Mouse (Mus musculus) heart, postnatal 36 days (tissue): Measurements from ENCODE around the gene Lmntd1. TPM values are rescaled to one million over a fixed set of nuclear protein-coding genes. Genes with fewer than 3 reads are reported as not detected.

ENCODE experiments used
- DNase-seq, 2 experiments: peaks; one replicate each; pipeline ENCODE4 v3.0.0; 2021 to 2022
- intact Hi-C: fragments of 180-260 bp; cut with DNase I; formaldehyde crosslinking; loops from one replicate; pipeline ENCODE4 v1.15.1; 2025
- total RNA-seq, 2 experiments: library from RNA; stranded (reverse); gene quantifications; 2 replicates each; pipeline ENCODE4 v1.2.3; 2021

Gene Lmntd1
- total RNA-seq, 2 experiments from 2014 or later, result 1.2 to 2.5 TPM

DNA sequence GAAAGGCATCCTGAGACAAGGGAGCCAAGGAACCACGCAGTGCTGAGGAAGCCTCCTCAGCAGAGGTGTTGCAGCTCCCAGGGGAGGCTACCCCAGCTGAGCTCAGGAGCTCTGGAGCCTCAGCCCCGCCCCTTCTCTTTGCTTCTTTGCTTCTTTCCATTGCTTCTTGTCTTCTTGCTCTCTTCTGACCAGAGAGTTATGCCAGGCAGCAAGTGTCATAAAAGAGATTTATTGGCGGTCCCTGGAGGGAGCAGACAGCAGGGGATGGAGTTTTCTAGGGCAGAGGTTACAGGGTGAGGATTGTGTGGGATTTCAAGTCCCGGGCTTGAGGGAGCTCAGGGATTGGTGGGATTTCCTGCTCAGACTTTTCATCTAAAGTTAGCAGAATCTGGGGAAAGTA lies 213.0 kb downstream of the Lmntd1 start:
- intact Hi-C loops, result no loop called here
- DNase-seq, result no peak

DNA sequence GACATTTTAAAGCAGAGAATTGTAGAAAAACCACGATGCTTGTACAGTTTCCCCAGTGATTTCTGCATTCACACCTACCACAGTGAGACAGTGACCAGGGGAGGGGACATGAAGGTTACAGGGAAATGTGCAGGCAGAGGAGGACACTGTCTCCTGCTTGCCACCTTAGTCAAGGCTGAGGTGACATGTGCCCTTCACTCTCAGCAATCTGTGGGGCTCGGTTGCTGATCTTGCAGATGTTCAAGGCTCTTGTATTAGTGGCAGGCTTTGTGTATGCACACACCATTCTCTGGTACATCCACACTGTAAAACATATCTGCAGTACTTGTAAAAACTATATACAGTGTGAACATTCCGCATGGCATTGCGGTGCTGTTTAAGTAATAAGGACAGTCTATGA lies 216.2 kb downstream of the Lmntd1 start:
- DNase-seq, result no peak
- intact Hi-C loops, result no loop called here

DNA sequence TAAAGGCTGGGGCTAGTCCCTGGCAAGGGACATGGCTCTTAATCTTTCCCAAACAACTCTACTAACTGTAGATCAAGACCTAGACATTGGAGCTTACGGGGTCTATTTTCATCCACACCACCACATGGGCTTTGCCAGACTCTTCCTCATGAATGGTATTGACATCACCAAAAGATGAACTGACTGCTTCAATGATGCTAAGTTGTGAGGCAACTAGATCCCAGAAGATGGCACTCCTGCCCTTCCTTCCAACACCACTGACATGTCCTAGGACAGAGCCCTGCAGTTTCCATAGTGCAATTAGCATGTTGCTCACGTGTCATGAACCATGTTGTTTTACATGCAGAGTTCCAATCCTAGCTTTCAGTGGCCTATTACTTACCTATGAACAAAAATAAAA lies 217.6 kb downstream of the Lmntd1 start:
- no peak for DNase-seq
- intact Hi-C loops, result no loop called here

DNA sequence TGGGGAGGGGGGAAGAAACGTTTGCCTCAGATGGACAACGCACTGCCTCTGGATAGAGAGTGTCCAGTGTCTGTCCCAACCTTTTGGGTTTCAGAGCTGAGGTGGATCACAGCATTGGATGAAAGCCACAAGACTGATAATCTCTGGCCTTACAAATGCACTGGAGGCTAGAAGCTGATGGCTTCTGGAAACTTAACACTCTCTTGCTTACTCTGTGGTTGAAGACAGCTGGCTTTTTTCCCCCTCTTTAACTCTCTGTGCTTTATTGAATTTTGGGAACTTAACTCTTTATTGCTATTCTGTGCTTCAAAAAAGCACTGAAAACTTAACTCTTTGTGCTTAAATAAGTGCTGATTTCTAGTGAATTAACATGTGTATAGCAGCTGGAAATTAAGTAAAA lies 223.7 kb downstream of the Lmntd1 start:
- intact Hi-C loops, result no loop called here
- no peak for DNase-seq

DNA sequence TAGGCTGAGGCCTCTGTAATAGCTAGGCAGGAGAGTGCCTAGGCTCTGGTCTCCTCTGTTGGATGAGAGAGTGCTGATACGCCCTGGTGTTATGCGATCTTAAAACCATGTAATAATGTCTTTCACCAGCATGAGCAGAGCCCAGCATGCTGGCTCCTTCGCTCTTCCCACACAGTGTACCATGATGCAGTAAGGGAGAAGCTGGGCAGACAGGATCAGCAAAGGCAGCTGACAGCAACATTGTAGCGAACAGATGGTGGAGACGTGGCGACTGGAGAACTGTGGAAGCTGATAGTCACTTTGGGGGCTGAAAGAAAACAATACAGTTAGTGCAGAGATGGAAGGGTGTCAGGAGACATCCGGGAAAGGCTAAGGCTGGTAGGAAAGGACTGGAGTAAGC lies 224.2 kb downstream of the Lmntd1 start:
- DNase-seq, result no peak
- intact Hi-C loops, result no loop called here

DNA sequence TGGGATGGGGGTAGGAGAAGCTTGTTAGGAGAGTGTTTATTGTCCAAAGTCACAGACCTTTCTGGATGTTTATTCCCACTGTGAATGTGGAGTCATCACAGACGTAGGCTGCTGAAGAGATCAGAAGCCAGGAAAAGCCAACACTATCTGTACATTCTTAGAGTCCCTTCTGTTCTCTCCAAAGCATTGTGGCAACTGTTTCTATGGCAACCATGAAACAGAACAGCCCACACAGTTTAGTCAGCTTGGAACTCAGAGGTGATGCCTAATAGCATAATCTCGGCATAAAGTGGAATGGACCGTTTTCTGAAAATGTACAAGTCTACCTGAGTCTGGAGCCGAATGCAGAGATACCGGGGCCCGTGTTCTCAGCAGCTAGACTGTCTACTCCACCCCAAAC lies 226.7 kb downstream of the Lmntd1 start:
- no peak for DNase-seq
- intact Hi-C loops, result no loop called here

DNA sequence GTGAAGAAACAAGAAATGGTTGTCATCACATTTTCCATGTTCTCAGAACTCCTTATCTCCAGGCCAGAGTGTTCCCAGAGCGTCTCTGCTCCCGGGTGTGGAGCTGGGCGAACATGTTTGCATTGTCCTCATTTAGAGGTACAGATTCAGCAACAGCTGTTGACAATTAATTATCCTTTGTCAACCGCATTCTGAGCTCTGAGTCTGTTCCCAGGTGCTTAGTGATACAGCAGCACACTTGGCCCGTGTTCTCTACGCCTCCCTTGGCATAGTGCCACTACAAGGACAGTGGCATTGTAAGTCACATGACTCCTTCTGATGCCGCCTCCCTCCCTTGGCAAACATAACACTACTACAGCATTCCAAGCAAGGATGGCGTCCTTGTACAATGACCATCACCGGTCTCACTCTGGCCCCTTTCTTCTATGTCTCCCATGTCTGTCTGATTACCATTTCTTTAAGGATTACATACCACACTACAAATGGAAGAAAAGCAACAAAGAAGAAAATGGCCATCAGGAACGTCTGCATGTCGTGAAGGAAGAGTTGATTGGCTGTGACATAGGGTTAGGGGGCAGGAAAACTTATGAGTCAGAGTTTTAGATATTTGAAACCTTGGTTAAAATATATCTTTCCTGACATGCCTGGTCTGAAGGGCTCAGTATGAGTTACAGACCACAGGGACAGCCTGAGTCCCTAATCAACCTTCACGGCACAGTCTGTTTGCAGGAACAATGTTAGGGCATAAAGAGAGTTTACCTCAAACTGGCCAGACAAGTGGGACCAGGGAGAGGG lies 231.3 kb downstream of the Lmntd1 start:
- intact Hi-C loops, result no loop called here
- no peak for DNase-seq

DNA sequence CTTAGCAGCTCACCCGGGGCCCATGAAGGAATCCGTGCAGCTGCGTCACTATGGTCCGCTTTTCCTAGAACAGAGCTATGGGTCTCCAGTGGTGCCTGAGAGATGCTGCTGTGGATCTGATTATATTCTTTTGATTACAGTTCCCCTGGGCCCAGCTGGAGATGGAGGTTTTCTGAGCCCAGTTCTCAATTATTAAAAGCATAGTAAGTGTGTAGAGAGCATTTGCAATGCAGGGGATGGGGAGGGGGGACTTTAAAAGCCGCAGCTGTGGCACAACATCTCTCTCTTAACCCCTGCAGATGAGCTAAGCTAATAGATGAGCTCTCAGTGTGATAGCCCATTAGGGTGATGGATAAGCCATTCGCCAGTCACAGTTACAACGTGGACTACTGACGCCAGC lies 233.2 kb downstream of the Lmntd1 start:
- intact Hi-C loops, result no loop called here
- no peak for DNase-seq

DNA sequence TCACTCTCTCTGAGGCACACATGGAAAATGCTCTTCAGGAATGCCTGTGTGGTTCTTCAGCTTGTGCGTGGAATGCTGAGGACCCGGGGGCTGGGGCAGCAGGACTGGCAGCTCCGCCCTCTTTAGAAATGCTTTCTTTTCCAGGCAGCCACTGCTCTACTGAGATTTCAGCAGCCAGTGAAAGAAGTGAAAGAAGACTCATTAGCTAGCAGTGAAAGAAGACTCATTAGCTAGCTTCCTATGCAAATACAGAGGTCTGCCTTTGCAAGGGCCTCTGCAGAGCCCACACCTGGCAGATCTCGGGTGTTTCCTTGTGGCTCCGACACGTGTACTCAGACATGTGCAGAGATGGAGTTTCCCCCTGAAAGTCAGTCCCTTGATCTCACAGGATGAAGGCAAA lies 234.9 kb downstream of the Lmntd1 start:
- intact Hi-C loops, result no loop called here
- DNase-seq, result no peak

DNA sequence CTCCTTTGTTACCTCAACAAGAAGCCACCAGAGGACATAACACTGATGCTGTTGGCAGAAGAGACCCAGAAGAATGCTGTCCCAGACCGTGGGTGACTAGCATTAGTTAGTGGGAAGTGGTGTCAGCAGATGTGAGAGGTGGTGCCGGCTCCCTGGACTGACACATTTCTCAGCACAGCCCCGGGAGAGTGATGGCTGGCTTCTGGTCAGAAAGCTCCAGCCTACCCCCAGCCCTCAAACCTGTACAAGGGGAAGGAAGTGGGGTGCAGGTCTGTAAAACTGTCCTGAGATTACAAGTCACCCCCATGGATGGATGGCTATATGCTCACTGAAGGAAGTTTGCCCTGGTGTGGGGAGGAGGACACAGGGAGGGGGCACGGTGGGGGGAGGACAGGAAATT lies 235.4 kb downstream of the Lmntd1 start:
- intact Hi-C loops, result no loop called here
- no peak for DNase-seq

DNA sequence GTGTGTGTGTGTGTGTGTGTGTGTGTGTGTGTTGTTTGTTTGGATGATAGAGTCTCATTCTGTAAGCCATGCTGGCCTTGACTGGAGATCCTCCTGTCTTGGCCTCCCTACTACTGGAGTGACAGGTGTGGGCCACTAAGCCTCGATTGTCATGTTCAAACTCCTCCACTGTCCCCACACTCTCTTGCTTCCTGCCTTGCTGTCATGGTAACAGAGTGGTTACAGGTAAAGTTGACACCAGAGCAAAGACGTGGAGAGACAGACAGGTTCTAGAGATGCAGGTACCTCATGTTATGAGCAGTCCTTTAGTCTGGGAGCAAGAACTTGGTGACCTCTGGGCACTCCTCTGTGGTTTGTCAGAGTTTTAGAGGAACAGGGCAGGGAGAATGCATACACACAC lies 239.7 kb downstream of the Lmntd1 start:
- intact Hi-C loops, result no loop called here

DNA sequence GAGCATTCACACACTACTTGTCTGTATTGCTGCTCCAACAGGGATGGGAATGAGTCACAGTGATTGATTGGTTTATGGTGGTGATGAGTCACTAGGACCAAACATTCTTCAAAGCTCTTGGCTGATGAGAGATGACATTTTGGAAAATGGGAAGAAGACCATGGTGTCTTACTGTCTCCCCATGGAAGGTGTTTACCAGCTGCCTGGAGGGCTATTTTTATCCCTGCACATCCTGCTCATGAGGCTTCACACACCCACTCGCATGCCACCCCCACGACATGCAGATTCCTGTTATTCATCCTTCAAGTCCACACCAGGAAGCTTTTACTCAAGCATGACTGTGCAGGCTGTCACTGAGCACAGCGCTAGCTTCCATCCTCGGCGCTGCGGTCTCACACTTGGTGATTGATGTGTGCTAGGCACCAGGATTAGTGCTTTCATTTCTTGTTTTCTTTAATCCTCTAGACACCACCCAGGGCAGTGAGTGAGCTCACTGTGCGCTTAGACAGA lies 240.4 kb downstream of the Lmntd1 start:
- intact Hi-C loops, result no loop called here
- no peak for DNase-seq

More for the DNA sequence above, 239.7 kb downstream of the Lmntd1 start:
- DNase-seq, result no peak

DNA sequence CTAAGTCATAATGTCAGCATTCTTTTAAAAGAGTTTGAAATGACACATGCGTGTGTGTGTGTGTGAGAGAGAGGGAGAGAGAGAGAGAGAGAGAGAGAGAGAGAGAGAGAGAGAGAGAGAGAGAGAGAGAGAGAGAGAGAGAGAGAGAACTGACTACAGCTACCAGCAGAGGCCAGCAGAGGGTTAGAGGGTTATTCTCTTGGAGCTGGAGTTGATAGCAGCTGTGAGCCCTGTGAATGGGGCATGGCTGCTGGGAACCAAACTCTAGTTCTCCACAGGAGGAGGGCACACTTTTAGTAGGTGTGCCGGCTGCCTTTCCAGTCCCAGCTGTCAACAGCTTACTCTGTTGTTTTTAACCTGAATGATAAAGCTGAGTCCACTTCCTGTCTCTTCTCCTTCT lies 242.1 kb downstream of the Lmntd1 start:
- intact Hi-C loops, result no loop called here
- DNase-seq, result no peak

DNA sequence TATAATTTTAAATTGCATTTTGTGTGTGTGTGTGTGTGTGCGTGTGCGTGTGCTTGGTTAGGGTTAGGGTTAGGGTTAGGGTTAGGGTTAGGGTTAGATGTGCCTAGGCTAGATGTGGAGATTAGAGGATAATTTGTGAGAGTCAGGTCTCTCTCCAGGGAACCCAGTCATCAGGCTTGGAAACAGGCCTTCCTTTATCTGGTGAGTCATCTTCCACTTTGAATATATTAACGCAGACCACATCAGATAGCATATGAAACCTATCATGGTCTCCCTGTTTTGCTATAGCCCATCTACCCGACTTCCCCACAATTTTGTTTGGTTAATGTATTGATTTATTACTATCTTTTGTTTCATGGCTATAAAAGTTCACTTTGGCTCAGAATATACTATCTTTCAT lies 242.5 kb downstream of the Lmntd1 start:
- no peak for DNase-seq
- intact Hi-C loops, result no loop called here

DNA sequence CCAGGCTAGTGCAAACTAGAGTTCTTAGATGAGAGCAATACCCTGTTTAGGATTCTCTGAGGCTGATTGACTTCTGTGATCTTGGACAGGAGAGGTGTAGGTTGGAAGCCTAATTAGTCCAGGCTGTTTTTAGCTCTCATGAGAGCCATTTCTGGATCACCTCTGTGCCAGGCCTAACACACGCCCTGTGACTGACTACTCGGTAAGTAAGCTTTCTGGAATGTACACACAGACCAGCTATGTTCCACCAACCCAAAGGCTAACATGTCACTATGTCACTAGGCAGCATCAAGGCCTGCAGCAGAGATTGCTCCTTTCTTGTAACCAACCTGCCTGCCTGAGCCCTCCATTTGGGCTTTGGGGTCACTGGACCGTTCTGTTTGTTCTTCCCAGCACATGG lies 243.8 kb downstream of the Lmntd1 start:
- intact Hi-C loops, result no loop called here
- no peak for DNase-seq

DNA sequence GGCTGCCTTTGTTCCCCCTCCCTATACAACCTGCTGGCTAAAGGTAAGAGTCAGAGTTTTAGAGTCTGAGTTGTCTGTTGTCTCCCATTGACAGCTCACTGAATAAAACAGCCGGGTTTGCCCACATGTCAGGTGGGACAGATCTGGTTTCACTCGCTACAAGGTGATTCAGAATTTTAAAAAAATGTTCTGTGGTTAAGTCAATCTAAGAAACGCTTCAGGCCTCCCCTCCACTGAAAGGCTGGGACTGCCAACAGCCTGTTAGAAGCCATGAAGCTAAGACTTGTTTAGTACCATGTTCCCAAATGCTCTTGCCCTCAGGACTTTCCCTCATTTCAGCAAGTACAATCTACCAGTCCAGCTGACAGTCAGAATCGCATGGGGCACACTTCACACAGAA lies 244.8 kb downstream of the Lmntd1 start:
- no peak for DNase-seq
- intact Hi-C loops, result no loop called here

DNA sequence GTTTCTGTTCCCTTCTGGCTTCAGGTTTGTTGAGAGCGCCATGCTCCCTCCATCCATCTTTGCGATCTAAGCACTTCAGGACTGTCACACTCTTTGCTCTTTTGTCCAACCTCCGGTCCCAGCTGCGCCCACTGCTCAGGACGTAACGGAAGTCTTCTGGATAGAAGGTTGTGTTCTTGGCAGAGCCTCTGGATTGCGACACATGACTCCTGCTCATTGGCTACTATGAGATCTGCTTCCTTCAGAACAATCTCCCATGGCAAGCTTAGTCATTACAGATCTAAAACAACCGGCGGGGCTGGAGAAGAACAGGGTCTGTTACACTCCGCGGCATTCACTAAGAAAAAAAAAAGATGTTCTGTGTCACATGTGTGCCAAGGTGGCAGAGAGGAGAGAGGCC lies 247.6 kb downstream of the Lmntd1 start:
- intact Hi-C loops, result no loop called here
- DNase-seq, result peak in 1 of 2 experiments; percentile 12

DNA sequence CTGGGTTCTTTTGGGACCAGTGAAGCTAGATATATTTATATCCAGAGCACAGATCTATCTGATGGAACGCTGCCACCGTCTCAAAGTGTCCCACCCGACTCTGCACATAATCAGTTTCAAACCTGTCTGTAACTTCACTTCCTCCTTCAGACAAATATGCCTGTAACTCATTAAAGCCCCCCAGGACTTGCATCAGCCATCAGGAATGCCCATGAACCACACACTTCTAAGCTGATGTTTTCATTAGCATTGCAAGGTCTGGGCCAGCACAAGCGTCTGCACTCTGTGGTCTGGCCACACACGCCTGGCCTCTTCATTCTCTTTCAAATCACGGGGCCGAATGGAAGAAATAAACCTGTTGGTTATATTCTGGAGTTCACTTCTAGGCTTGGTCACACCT lies 250.4 kb downstream of the Lmntd1 start:
- intact Hi-C loops, result loop anchor here (5.0 kb wide), 1 partner anchor 464 kb away; no protein-coding TSS in a partner anchor
- no peak for DNase-seq

DNA sequence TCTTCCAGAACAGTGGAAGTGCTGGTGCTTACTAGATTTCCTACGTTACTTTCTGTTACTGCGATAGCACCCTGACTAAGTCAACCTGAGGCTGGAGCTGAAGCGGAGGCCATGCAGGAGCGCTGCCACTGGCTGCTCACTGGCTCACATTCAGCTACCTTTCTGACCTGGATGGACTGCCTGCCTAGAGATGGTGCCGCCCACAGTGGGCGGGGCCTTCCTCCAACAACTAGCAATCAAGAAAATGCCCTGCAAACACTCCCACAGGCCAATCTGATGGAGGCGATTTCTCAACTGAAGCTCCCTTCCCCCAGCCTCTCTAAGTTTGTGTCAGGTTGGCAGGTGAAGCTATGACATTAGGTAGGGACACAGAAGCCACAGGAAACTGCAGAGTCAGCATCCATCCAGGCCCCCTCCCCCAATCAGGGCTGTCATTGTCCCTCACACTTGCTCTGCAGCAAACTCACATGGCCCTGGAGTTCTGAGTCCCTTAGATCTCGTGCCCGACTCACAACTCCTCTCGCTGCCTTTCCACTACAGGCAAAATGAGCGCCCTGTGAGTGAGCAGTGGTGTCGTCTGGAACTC lies 252.9 kb downstream of the Lmntd1 start:
- intact Hi-C loops, result loop anchor here (2.0 to 5.0 kb wide), 2 partner anchors 432 to 466 kb away; no protein-coding TSS in a partner anchor

DNA sequence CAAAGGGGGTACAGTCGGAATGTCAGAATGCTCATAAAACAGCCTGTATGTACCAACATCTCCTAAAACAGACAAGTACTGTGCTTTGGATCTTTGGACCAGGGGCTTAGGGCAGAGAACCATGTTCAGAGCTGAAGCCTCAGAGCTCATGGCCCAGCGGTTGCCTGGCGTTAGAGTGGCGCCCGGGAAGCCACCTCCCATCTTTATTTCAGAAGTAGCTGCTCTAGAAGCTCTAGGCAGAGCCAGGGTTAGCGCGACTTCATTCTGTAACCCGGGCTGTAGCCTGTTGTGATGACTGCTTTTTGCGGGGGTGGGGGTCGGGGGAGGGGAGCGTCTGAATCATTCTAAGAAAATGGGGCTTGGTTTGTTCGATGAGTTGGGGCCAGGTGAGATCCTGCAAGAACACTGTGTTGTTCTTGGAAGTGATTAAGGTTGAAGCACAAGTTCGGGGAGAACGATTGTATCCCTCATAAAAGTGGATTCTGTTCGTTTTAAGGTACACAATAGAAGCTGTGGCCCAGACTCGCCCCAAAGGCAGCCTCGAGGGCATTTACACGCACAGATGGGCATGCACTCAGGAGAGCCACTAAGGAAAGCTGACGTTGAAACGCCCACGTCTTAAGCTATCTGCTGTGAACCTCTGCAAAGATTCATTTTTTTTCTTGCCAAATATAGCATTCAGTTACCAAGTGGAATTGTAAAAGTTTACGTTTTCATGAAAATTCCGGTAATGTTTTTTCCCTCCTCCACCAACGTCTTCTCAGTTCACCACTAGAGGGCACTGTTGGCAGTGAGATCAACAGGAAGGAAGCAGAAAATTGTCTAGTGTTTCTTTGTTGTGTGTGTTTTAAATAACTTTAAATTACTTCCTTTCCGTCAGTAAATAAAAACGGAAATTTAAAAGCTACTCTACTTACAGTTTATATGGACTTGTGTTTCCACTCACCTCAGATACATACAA lies 254.4 kb downstream of the Lmntd1 start:
- peak; percentile 56 to 59 for DNase-seq
- intact Hi-C loops, result loop anchor here (2.0 to 5.0 kb wide), 2 partner anchors 433 to 468 kb away; no protein-coding TSS in a partner anchor

More for the DNA sequence above, 252.9 kb downstream of the Lmntd1 start:
- no peak for DNase-seq

DNA sequence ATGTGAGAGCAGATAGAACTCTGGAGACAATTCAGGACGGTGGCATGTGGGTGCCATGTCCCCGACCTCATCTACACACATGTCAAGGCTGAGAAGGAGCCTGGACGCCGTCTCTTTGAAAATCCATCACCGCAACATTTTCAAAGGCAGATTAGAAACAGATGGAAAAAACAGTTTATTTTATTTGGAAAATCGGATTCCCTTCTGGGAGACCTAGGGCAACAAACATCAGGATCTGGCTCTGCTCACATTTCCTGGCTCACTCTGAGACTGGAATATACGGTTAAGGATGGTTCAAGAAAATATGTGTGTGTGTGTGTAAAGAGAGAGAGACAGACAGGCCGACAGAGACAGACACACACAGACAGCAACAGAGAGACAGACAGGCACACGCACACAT lies 256.1 kb downstream of the Lmntd1 start:
- DNase-seq, result no peak
- intact Hi-C loops, result no loop called here
